Mouse (Mus musculus) liver, embryonic 15.5 days (tissue): Measurements from ENCODE around the gene Fam3b. TPM values are rescaled to one million over a fixed set of nuclear protein-coding genes. Genes with fewer than 3 reads are reported as not detected.
A peak's percentile ranks its signal among the peaks of the same experiment; 100 is the strongest.

Experiments
- ATAC-seq: fragments of 200-750 bp; cut with Nextera tagmentation; 2 replicates; pipeline ENCODE4 v1.8.0; 2017; ENCODE audit warnings: moderate number of reproducible peaks, mild to moderate bottlenecking, moderate library complexity; ENCODE audit not compliant: insufficient read depth
- H3K27ac ChIP-seq: fragments of 300-500 bp; sonication (generic); replicated peaks from 2 replicates; pipeline ENCODE4 v1.5.1; 2015; ENCODE audit warnings: mild to moderate bottlenecking, inconsistent platforms
- H3K27me3 ChIP-seq: fragments of 300-500 bp; sonication (generic); 2 replicates; pipeline ENCODE4 v1.6.1; 2015; ENCODE audit warnings: mild to moderate bottlenecking, inconsistent platforms
- H3K36me3 ChIP-seq: fragments of 300-500 bp; sonication (generic); replicated peaks from 2 replicates; pipeline ENCODE4 v1.6.1; 2015; ENCODE audit warnings: moderate library complexity, mild to moderate bottlenecking, inconsistent platforms
- H3K4me1 ChIP-seq: fragments of 300-500 bp; sonication (generic); replicated peaks from 2 replicates; pipeline ENCODE4 v1.6.1; 2015; ENCODE audit warnings: inconsistent platforms
- H3K4me2 ChIP-seq: fragments of 300-500 bp; sonication (generic); 2 replicates; pipeline ENCODE4 v1.6.1; 2015; ENCODE audit warnings: moderate library complexity, mild to moderate bottlenecking, inconsistent platforms
- H3K4me3 ChIP-seq: fragments of 300-500 bp; sonication (generic); replicated peaks from 2 replicates; pipeline ENCODE4 v1.5.1; 2015; ENCODE audit warnings: mild to moderate bottlenecking, inconsistent platforms
- H3K9ac ChIP-seq: fragments of 300-500 bp; sonication (generic); 2 replicates; pipeline ENCODE4 v1.6.1; 2015; ENCODE audit warnings: moderate library complexity, mild to moderate bottlenecking, inconsistent platforms
- H3K9me3 ChIP-seq: fragments of 300-500 bp; sonication (generic); replicated peaks from 2 replicates; pipeline ENCODE4 v1.6.1; 2016; ENCODE audit warnings: inconsistent platforms
- WGBS: fragments of 180-500 bp; shearing (Covaris S2); methylation state at CpG from one replicate; pipeline ENCODE4 v1.1.7; 2015; ENCODE audit warnings: mixed read lengths; ENCODE audit not compliant: insufficient replicate concordance; 5-methylcytosine and 5-hydroxymethylcytosine counted together
- polyA plus RNA-seq: library from polyadenylated mRNA; unstranded; fragments of >200 nt; fragmentation: Nextera tagmentation; extraction: Ambion mirVana; gene quantifications from 2 replicates; pipeline ENCODE4 v1.2.1, GENCODE M21; 2015

Fam3b gene
- polyA plus RNA-seq, 1 experiment from 2014 or later = not detected

DNA sequence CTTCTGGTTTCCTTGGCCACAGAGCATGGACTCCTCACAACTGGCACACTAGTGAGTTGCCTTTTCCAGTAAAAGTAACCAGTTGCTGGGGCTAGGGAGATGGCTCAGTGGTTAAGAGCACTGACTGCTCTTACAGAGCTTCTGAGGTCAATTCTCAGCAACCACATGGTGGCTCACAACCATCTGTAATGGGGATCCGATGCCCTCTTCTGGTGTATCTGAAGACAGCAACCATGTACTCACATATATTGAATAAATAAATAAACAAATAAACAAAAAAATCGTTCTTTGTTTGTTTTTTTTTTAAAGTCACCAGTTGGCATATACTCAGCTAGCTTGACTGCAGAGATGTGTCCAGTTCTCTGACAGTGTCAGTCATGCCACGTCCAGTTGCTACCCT, 1.7 kb upstream of the Fam3b start:
- H3K9me3 ChIP-seq = no peaks in the 10 kb centered on the region
- ATAC-seq = no peak
- H3K9ac ChIP-seq = no peak overlapping the region
- no peaks in the 10 kb centered on the region for H3K36me3 ChIP-seq
- no peak overlapping the region for H3K4me3 ChIP-seq
- WGBS = 50% methylated on average over 3 of the region's 3 CpGs
- H3K4me1 ChIP-seq = no peaks in the 10 kb centered on the region
- H3K27ac ChIP-seq = no peak overlapping the region
- H3K4me2 ChIP-seq = no peak overlapping the region
- no peaks in the 10 kb centered on the region for H3K27me3 ChIP-seq

GRCm38 (mm10) chr16:97512347-97512751, 2.3 kb downstream of the Fam3b start:
- no peak overlapping the region for H3K4me3 ChIP-seq
- H3K36me3 ChIP-seq = no peaks in the 10 kb centered on the region
- 73% methylated on average over 12 of the region's 12 CpGs for WGBS
- H3K9ac ChIP-seq = no peak overlapping the region
- H3K27me3 ChIP-seq = no peaks in the 10 kb centered on the region
- no peak for ATAC-seq
- no peak overlapping the region for H3K4me2 ChIP-seq
- no peak overlapping the region for H3K27ac ChIP-seq
- H3K9me3 ChIP-seq = no peaks in the 10 kb centered on the region
- H3K4me1 ChIP-seq = no peaks in the 10 kb centered on the region

DNA sequence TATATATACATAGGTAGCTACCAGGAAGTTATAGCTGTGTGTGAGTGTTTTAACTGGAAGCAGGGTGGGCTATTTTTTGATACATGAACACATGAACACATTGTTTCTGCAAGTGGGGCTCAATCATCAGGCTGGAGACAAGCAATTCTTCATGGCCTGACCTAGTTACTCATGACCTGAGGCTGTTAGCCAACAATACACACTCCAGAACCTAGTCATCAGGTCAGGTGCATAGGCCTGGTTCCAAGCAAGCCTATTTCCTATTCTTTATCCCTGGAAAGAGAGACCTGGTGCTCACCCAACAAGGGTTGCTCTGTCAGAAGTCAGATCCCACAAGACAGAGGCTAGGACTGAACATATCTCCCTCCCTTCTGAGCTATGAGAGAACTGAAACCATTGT, 3.1 kb downstream of the Fam3b start:
- Histone ChIP-seq H3K9me3 (no peaks in the 10 kb centered on the region), H3K27ac (no peak overlapping the region), H3K4me1 (no peaks in the 10 kb centered on the region), H3K4me2 (no peak overlapping the region), H3K9ac (no peak overlapping the region), H3K4me3 (no peak overlapping the region), H3K36me3 (no peaks in the 10 kb centered on the region), H3K27me3 (no peaks in the 10 kb centered on the region)
- no peak for ATAC-seq

GRCm38 (mm10) chr16:97510849-97511248, 3.8 kb downstream of the Fam3b start:
- no peak for ATAC-seq
- Histone ChIP-seq H3K4me2 (no peak overlapping the region), H3K36me3 (no peaks in the 10 kb centered on the region), H3K27ac (no peak overlapping the region), H3K9ac (no peak overlapping the region), H3K4me1 (no peaks in the 10 kb centered on the region), H3K9me3 (no peaks in the 10 kb centered on the region), H3K4me3 (no peak overlapping the region), H3K27me3 (no peaks in the 10 kb centered on the region)
- WGBS = 23% methylated on average over 5 of the region's 5 CpGs

DNA sequence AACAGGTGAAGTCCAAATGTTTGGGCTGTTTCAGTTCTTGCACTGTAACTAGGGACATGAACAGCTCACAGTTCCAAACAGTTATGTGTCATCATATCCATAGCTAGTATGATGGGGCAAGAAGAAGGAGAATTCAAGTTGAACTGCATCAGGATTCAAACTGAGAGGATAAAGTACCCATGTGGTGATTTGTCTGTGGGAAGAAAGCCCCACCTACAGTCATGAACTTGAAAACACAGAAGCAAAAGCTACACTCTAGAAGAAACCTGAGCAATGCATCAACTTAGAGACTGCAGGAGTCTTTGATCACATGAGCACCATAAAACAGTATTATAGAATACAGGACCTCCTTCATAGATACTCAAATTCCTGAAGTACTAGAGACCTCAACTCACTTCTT, 6.8 kb downstream of the Fam3b start:
- no peaks in the 10 kb centered on the region for H3K36me3 ChIP-seq
- H3K4me3 ChIP-seq = no peak overlapping the region
- H3K4me1 ChIP-seq = no peaks in the 10 kb centered on the region
- H3K9ac ChIP-seq = no peak overlapping the region
- no peak for ATAC-seq
- no peak overlapping the region for H3K27ac ChIP-seq
- H3K9me3 ChIP-seq = no peaks in the 10 kb centered on the region
- no peak overlapping the region for H3K4me2 ChIP-seq
- no peaks in the 10 kb centered on the region for H3K27me3 ChIP-seq

- Histone ChIP-seq H3K4me2 (no peak overlapping the region), H3K27me3 (no peaks in the 10 kb centered on the region), H3K9ac (no peak overlapping the region), H3K27ac (no peak overlapping the region), H3K9me3 (no peaks in the 10 kb centered on the region), H3K4me3 (no peak overlapping the region), H3K36me3 (no peaks in the 10 kb centered on the region), H3K4me1 (no peaks in the 10 kb centered on the region)
- 59% methylated on average over 3 of the region's 3 CpGs for WGBS
- no peak for ATAC-seq
Measured at GRCm38 (mm10) chr16:97504793-97505192, 9.8 kb downstream of the Fam3b start.

DNA sequence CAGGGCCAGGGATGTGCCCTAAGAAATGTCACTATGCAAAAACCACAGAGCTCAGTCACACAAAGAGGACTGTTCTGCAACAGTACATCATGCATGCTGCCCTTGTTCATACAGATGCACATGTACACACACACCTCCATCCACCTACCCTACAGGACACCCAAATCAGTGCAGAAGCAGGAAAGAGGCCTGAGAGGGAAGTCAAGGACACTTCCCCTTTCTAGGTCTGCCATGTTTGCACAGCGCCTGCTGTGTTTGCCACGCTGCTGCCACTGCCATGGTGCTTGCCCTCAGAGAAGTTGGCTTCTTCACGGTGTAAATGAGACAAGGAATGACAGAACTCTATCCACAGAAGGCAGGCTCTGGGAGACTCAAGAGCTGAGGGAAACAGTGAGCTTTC, 10.8 kb downstream of the Fam3b start:
- Histone ChIP-seq H3K9me3 (no peaks in the 10 kb centered on the region), H3K27me3 (no peaks in the 10 kb centered on the region), H3K36me3 (no peaks in the 10 kb centered on the region), H3K9ac (no peak overlapping the region), H3K4me3 (no peak overlapping the region), H3K4me1 (no peaks in the 10 kb centered on the region), H3K27ac (no peak overlapping the region), H3K4me2 (no peak overlapping the region)
- 38% methylated on average over 3 of the region's 3 CpGs for WGBS
- no peak for ATAC-seq

DNA sequence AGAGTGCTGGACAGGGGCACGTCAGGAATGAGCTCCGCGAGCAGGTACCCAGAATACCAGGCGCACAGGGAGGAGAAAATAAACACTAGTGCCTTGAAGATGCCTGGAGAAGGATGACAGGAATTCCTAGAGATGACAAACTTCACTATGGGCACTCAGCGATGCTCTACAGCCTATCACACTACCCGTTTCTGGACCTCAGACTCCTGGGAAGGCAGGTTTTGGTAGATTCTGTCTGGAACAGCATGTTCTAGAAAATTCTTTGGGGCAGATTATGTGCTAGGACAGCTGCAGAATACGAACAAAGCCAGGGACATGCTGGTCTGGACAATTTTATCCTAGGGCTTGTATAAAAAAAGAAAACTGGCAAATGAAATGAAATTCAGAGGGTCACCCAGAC, 13.7 kb downstream of the Fam3b start:
- H3K4me1 ChIP-seq = no peaks in the 10 kb centered on the region
- no peak for ATAC-seq
- H3K4me3 ChIP-seq = no peak overlapping the region
- 66% methylated on average over 7 of the region's 7 CpGs for WGBS
- no peak overlapping the region for H3K4me2 ChIP-seq
- no peaks in the 10 kb centered on the region for H3K9me3 ChIP-seq
- no peak overlapping the region for H3K27ac ChIP-seq
- no peaks in the 10 kb centered on the region for H3K36me3 ChIP-seq
- H3K27me3 ChIP-seq = no peaks in the 10 kb centered on the region
- no peak overlapping the region for H3K9ac ChIP-seq

DNA sequence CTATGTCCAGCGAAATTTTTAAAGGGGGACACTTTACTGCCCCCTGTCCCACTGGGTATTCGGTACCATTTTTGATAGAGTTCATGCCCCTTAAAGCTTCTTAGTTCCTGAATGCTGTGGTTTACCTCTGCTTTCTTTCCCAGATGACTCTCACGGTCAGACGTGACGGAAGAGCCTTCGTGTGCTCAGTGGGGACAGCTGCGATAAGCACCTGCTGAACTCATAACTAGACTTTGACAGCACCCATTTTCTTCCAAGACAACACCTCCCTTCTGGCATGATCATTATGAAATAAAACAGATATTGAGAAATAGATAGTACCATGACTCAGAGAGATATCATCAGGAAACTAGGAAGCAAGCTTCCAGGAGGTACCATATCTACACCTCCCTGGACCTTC, 15.2 kb downstream of the Fam3b start:
- Histone ChIP-seq H3K36me3 (no peaks in the 10 kb centered on the region), H3K27me3 (no peaks in the 10 kb centered on the region), H3K27ac (no peak overlapping the region), H3K9me3 (no peaks in the 10 kb centered on the region), H3K4me3 (no peak overlapping the region), H3K4me2 (no peak overlapping the region), H3K4me1 (no peaks in the 10 kb centered on the region), H3K9ac (no peak overlapping the region)
- WGBS = 76% methylated on average over 7 of the region's 7 CpGs
- ATAC-seq = no peak

DNA sequence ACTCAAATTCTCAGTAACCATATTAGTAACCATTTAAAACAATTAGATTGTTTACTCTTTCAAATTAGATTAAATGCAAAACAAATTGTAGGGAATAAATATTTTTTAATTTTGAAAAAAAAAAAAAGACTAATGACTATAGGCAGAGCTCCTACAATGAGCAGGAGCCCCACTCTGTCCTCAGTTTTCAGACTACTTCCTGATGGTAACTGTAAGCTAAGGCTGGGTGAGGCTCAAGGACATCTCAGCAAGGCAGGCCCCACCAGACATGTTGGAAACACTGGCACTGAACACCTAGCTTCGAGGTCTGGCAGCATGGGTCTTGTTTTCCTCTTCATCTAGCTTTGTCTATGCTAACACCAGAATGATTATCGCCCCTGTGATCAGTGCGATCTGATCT, 16.5 kb downstream of the Fam3b start:
- Histone ChIP-seq H3K4me2 (no peak overlapping the region), H3K9ac (no peak overlapping the region), H3K4me3 (no peak overlapping the region), H3K27ac (no peak overlapping the region), H3K9me3 (no peaks in the 10 kb centered on the region), H3K36me3 (no peaks in the 10 kb centered on the region), H3K27me3 (no peaks in the 10 kb centered on the region), H3K4me1 (no peaks in the 10 kb centered on the region)
- WGBS = 62% methylated on average over 3 of the region's 3 CpGs
- ATAC-seq = no peak

- Histone ChIP-seq H3K9me3 (no peaks in the 10 kb centered on the region), H3K9ac (no peak overlapping the region), H3K27me3 (no peaks in the 10 kb centered on the region), H3K27ac (no peak overlapping the region), H3K4me3 (no peak overlapping the region), H3K4me2 (no peak overlapping the region; the same call in 1 of the 2 replicates), H3K36me3 (no peaks in the 10 kb centered on the region), H3K4me1 (no peaks in the 10 kb centered on the region)
- WGBS = 48% methylated on average over 5 of the region's 5 CpGs
- peak; percentile 57 for ATAC-seq
Measured at GRCm38 (mm10) chr16:97497682-97498081, 16.9 kb downstream of the Fam3b start.

GRCm38 (mm10) chr16:97496026-97496425, 18.6 kb downstream of the Fam3b start:
- Histone ChIP-seq H3K27me3 (no peaks in the 10 kb centered on the region), H3K27ac (no peak overlapping the region), H3K9ac (no peak overlapping the region), H3K4me3 (no peak overlapping the region), H3K36me3 (no peaks in the 10 kb centered on the region), H3K4me2 (no peak overlapping the region), H3K4me1 (no peaks in the 10 kb centered on the region), H3K9me3 (no peaks in the 10 kb centered on the region)
- ATAC-seq = no peak
- 45% methylated on average over 3 of the region's 3 CpGs for WGBS
